Mouse (Mus musculus) embryonic facial prominence, embryonic 11.5 days (tissue): ENCODE measurements at regions not wholly inside any gene's neighbourhood (a gene's known extent, or its start where the extent isn't known, plus 50 kb on each side); places are given as distances from the start of the nearest gene placed in this dataset.

ENCODE experiments used
- ATAC-seq: fragments of 200-750 bp; cut with Nextera tagmentation; replicated peaks from 2 replicates; pipeline ENCODE4 v1.8.0; 2017; ENCODE audit warnings: low read depth; ENCODE audit not compliant: insufficient number of reproducible peaks, low FRiP score, low TSS enrichment
- DNase-seq: peaks from one replicate; pipeline ENCODE4 v3.0.0-alpha.2; 2015; ENCODE audit warnings: low spot score
- H3K27ac ChIP-seq: fragments of 300-500 bp; sonication (generic); replicated peaks from 2 replicates; pipeline ENCODE4 v1.5.1; 2014; ENCODE audit warnings: mild to moderate bottlenecking, low read depth, low read length, control low read depth
- H3K27me3 ChIP-seq: fragments of 300-500 bp; sonication (generic); 2 replicates; pipeline ENCODE4 v1.6.1; 2014; ENCODE audit warnings: mild to moderate bottlenecking, low read length, moderate library complexity, mixed read lengths; ENCODE audit not compliant: control insufficient read depth, insufficient read depth
- H3K36me3 ChIP-seq: fragments of 300-500 bp; sonication (generic); replicated peaks from 2 replicates; pipeline ENCODE4 v1.6.1; 2014; ENCODE audit warnings: low read depth, mild to moderate bottlenecking, low read length, moderate library complexity, mixed read lengths; ENCODE audit not compliant: control insufficient read depth, insufficient read depth
- H3K4me1 ChIP-seq: fragments of 300-500 bp; sonication (generic); 2 replicates; pipeline ENCODE4 v1.6.1; 2014; ENCODE audit warnings: low read length, mixed read lengths; ENCODE audit not compliant: control insufficient read depth, insufficient read depth
- H3K4me2 ChIP-seq: fragments of 300-500 bp; sonication (generic); 2 replicates; pipeline ENCODE4 v1.6.1; 2014; ENCODE audit warnings: low read depth, mild to moderate bottlenecking, control low read depth, low read length, moderate library complexity
- H3K4me3 ChIP-seq: fragments of 300-500 bp; sonication (generic); 2 replicates; pipeline ENCODE4 v1.5.1; 2014; ENCODE audit warnings: low read depth, low read length, control low read depth
- H3K9ac ChIP-seq: fragments of 300-500 bp; sonication (generic); replicated peaks from 2 replicates; pipeline ENCODE4 v1.6.1; 2014; ENCODE audit warnings: mild to moderate bottlenecking, control low read depth, low read length
- H3K9me3 ChIP-seq: fragments of 300-500 bp; sonication (generic); replicated peaks from 2 replicates; pipeline ENCODE4 v1.6.1; 2016; ENCODE audit warnings: mild to moderate bottlenecking, low read length, inconsistent platforms, mixed read lengths; ENCODE audit not compliant: control insufficient read depth
- WGBS: fragments of 180-500 bp; shearing (Covaris S2); extraction: QIAGEN DNeasy Blood & Tissue Kit; methylation state at CpG from one replicate; pipeline ENCODE4 v1.1.7; 2014; 5-methylcytosine and 5-hydroxymethylcytosine counted together

- Histone ChIP-seq H3K4me1 (no peaks in the 10 kb centered on the region), H3K9me3 (no peaks in the 10 kb centered on the region), H3K4me3 (no peak overlapping the region), H3K27me3 (no peaks in the 10 kb centered on the region), H3K27ac (no peak overlapping the region), H3K4me2 (no peak overlapping the region), H3K36me3 (no peaks in the 10 kb centered on the region), H3K9ac (no peak overlapping the region)
- no peak for DNase-seq
- no peak for ATAC-seq
Measured at GRCm38 (mm10) chr1:16815731-16816130, 722.6 kb upstream of the 4930444P10Rik start.

- DNase-seq (no peak), ATAC-seq (no peak)
- 89% methylated on average over 10 of the region's 10 CpGs for WGBS
- H3K4me2 ChIP-seq = no peak overlapping the region
- no peaks in the 10 kb centered on the region for H3K4me1 ChIP-seq
- no peak overlapping the region for H3K27ac ChIP-seq
- no peak overlapping the region for H3K4me3 ChIP-seq
- no peaks in the 10 kb centered on the region for H3K27me3 ChIP-seq
- H3K9ac ChIP-seq = no peak overlapping the region
- no peaks in the 10 kb centered on the region for H3K36me3 ChIP-seq
- no peaks in the 10 kb centered on the region for H3K9me3 ChIP-seq
Measured at GRCm38 (mm10) chr1:16809370-16810150, 716.4 kb upstream of the 4930444P10Rik start.

GRCm38 (mm10) chr1:16798292-16798691 lies 705.2 kb upstream of the 4930444P10Rik start:
- 63% methylated on average over 6 of the region's 6 CpGs for WGBS
- Histone ChIP-seq H3K4me1 (no peaks in the 10 kb centered on the region), H3K36me3 (no peaks in the 10 kb centered on the region), H3K9ac (no peak overlapping the region), H3K4me3 (no peak overlapping the region), H3K9me3 (no peaks in the 10 kb centered on the region), H3K27me3 (no peaks in the 10 kb centered on the region), H3K27ac (no peak overlapping the region), H3K4me2 (no peak overlapping the region)
- DNase-seq (peak; percentile 80), ATAC-seq (peak; percentile 90)

GRCm38 (mm10) chr1:16796449-16796848 lies 703.3 kb upstream of the 4930444P10Rik start:
- H3K4me3 ChIP-seq = no peak overlapping the region
- no peak for DNase-seq
- no peaks in the 10 kb centered on the region for H3K4me1 ChIP-seq
- no peaks in the 10 kb centered on the region for H3K36me3 ChIP-seq
- no peaks in the 10 kb centered on the region for H3K27me3 ChIP-seq
- 86% methylated on average over 1 of the region's 1 CpGs for WGBS
- H3K27ac ChIP-seq = no peak overlapping the region
- H3K4me2 ChIP-seq = no peak overlapping the region
- ATAC-seq = no peak
- H3K9me3 ChIP-seq = no peaks in the 10 kb centered on the region
- H3K9ac ChIP-seq = no peak overlapping the region

GRCm38 (mm10) chr1:16790733-16791309 lies 697.7 kb upstream of the 4930444P10Rik start:
- ATAC-seq (no peak), DNase-seq (no peak)
- H3K4me1 ChIP-seq = no peaks in the 10 kb centered on the region
- H3K27me3 ChIP-seq = no peaks in the 10 kb centered on the region
- H3K4me2 ChIP-seq = no peak overlapping the region
- H3K9ac ChIP-seq = no peak overlapping the region
- H3K27ac ChIP-seq = no peak overlapping the region
- H3K4me3 ChIP-seq = no peak overlapping the region
- no peaks in the 10 kb centered on the region for H3K9me3 ChIP-seq
- 88% methylated on average over 4 of the region's 4 CpGs for WGBS
- H3K36me3 ChIP-seq = no peaks in the 10 kb centered on the region

- DNase-seq (no peak), ATAC-seq (no peak)
- H3K9ac ChIP-seq = no peak overlapping the region
- H3K4me2 ChIP-seq = no peak overlapping the region
- H3K4me3 ChIP-seq = no peak overlapping the region
- H3K4me1 ChIP-seq = no peaks in the 10 kb centered on the region
- no peak overlapping the region for H3K27ac ChIP-seq
- H3K9me3 ChIP-seq = no peaks in the 10 kb centered on the region
- no peaks in the 10 kb centered on the region for H3K36me3 ChIP-seq
- no peaks in the 10 kb centered on the region for H3K27me3 ChIP-seq
- 79% methylated on average over 1 of the region's 1 CpGs for WGBS
Measured at GRCm38 (mm10) chr1:16779791-16780190, 686.7 kb upstream of the 4930444P10Rik start.

- ATAC-seq = no peak
Measured at GRCm38 (mm10) chr1:16760951-16761350, 667.8 kb upstream of the 4930444P10Rik start.

More at GRCm38 (mm10) chr1:16760951-16761350, 667.8 kb upstream of the 4930444P10Rik start:
- 92% methylated on average over 1 of the region's 1 CpGs for WGBS
- H3K27me3 ChIP-seq = no peaks in the 10 kb centered on the region
- no peak overlapping the region for H3K4me2 ChIP-seq
- no peak for DNase-seq
- H3K36me3 ChIP-seq = no peaks in the 10 kb centered on the region
- no peak overlapping the region for H3K4me3 ChIP-seq
- no peaks in the 10 kb centered on the region for H3K4me1 ChIP-seq
- no peak overlapping the region for H3K9ac ChIP-seq
- no peaks in the 10 kb centered on the region for H3K9me3 ChIP-seq
- no peak overlapping the region for H3K27ac ChIP-seq
